Mouse (Mus musculus) right cerebral cortex, adult 18-20 months (tissue): ENCODE results near the gene Tmem100.

Experiments
- DNase-seq: peaks from one replicate; pipeline ENCODE4 v3.0.0; 2022; ENCODE audit warnings: mixed read lengths

The Tmem100 gene

DNA sequence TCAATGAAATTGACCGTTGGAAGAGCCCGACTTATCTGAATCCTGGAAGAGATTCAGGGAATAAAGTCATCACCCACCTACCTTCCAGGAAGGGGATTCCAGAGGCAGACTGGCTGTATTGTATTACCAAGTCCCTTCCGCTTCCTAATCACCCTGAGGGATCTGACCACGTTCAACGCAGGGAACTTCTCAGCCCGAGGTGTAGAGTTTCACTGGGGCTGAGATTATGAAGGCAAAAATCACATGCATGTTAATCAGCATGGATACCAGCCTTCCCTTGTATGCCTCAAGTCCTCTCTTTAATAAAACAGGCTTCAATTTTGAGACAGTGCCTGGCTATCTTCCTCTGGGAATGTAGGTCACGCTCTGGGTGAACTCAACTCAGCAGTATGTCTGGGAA is 14.9 kb upstream of the Tmem100 start:
- no peak for DNase-seq

DNA sequence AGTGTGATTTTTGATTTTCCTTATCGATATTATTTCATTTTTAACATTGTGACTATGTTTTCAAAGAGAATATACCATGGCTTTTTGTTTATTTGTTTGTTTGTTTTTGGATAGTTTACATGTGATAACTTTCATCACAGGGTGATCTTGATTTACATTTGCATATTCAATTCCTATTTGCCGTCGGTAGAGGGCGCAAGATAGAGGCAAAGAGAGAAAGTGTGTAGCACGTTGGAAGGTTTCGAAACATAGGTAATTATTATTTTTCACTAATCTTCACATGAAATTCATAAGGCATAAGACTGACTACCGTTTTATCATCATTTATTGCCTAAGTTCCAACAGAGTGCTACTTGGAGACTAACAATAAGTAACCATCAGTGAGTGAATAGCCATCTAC is 11.0 kb upstream of the Tmem100 start:
- peak; percentile 36 for DNase-seq

DNA sequence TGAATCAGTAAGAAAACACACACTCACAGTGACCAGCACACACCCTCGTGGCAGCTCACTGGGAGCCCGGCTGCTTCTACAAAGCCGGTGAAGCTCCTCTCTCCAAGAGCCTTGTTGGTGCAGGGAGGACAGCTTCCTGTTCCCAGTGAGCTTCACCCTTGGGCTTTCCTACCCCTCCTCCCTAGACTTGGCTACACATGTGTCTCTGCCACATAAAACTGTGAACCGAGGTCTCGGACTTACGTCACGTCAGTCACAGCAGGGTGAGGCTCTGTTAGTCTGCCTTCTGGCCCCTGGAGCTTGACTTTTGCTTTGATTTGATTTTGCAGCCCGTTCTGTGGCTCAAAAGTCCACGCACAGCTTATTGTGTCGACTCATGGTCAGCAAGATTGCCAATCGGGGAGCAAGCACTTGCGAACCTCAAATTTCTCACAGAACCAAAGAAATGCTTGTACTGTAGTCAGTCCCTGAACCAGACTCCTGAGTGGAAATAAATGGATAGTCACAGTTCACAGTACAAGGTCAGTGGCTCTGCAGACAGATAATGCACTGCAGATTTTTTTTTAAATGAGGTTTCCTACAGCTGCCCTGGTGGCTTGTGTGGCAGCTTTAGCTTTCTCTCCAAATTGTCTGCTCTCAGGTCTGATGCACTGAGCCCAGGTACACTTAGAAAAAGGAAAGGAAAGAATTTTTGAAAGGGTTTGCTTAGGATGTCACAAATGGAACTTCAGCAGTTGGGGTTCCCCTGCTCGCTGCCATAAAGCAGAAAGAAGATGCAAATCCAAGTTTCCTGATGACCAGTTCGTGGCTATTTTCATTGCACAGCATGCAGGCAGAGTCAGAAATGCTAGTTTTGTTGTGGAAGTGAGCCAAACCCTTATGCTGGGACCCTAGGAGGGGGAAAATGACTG is 4.0 kb upstream of the Tmem100 start:
- no peak for DNase-seq

GRCm38 (mm10) chr11:90026802-90027174 is 3.4 kb upstream of the Tmem100 start:
- DNase-seq, result no peak

DNA sequence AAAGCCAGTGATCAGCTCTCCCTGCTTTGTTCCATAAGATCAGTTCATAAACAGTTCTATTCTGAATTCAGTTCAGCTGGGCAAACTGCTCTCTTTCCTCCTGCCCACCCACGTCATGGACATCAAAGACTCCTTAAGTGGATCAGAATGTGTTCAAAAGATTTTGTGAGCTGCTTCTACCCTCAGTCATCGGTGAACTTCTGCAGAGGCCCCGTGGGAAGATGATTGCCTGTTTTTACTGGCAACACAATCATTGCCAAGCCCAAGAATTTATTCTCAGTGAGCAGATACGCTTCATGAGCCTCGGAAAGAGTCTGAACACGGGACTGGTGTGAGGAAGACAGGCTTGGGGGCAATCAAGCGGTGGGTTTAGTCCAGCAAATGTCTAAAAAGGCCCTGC is 2.9 kb upstream of the Tmem100 start:
- DNase-seq, result no peak

DNA sequence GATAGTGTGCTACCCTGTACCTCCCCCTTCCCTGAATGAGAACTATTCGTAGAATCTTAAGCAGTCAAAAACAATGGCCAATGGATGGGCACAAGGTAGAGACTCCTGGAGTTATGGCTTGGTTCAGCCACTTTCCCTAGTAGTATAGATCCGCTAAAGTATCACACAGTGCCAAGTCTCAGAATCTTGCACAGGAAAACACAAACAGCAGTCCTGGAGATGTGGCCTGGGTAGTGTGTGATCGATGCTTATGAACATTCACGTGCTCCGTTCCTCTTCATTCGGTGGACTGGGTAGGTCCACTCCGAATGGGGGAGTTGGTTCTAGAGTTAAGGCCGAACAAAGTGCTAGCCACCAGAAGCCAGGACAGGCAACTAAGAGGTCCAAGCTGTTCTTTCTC is 1.4 kb upstream of the Tmem100 start:
- no peak for DNase-seq

DNA sequence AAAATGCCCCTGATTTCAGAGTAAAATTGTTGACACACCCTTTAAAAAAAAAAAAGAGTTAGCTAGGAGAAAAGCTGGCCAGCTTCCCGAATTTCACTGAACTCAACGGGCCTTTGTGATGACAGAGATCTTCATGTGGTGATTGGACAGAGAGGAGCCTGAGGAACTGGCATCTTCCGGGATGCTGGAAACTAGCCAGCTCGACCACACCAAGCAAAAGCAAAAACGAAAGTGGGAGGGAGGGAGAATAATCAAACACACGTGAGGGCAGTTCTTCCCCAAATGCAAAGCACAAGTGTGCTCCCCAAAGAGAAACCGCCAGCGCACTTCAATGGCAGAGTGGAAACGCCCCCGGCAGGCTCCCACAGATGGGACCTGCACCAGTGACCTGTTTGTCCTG is 794 bp upstream of the Tmem100 start:
- no peak for DNase-seq

- DNase-seq, result peak; percentile 20
Measured at GRCm38 (mm10) chr11:90030557-90030956, 409 bp downstream of the Tmem100 start.

DNA sequence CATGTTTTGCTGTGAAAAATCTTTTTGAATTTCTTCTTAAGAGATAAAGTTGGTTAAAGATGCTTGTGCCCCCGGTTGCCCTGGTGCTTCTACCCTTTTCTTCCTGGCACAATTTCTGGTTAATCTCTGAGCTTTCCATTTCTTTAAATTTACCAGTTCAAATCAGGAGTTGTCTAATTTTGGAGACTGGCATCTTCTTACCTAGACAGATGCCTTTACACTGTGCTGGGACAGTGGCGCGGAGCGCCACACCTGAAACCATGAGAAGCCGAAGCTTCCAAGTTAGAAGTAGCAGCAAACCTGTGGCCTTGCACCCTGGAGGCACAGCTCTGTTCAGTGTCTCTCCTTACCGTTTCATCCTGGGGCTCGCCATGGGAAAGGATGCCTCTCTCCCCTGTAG is 928 bp downstream of the Tmem100 start:
- DNase-seq, result no peak

- no peak for DNase-seq
Measured at GRCm38 (mm10) chr11:90032807-90033206, 2.7 kb downstream of the Tmem100 start.

GRCm38 (mm10) chr11:90033442-90033841 is 3.3 kb downstream of the Tmem100 start:
- DNase-seq, result no peak

GRCm38 (mm10) chr11:90034646-90035045 is 4.5 kb downstream of the Tmem100 start:
- no peak for DNase-seq

GRCm38 (mm10) chr11:90035532-90035931 is 5.4 kb downstream of the Tmem100 start:
- DNase-seq, result no peak

DNA sequence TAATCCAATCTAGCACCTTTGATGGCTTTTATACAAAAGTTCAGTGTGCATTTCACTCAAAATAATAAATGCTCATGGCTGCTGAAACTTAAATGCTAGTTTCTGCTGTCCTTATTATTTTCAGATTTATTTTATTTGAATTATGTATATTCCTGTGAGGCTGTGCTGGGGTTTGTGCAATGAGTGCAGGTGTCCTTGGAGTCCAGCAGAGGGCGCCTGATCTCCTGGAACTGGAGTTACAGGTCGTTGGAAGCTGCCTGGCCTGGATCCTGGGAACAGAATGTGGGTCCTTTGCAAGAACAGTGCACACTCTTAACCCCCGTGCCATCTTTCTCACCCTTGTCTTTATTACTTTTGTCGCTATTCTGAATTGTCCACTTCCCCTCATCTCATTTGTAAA is 6.3 kb downstream of the Tmem100 start:
- DNase-seq, result no peak

DNA sequence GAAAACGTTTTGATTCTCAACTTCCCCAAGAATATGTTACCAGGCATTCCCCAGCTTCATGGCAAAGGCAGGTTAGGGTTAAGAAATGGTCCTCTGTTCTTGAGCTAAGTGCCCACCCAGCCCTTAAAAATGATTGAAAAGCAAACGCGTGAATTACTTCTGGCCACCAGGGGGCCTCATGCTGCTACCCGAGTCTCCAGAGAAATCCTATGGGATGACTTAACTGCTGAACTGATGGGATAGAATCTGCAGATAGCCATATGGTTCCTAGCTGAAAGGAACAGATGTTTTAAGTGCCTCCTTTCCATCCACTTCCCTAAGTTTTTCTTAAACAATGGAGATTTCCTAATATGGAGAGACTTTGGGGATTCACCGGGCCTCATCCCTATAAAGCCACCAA is 7.9 kb downstream of the Tmem100 start:
- peak; percentile 38 for DNase-seq

DNA sequence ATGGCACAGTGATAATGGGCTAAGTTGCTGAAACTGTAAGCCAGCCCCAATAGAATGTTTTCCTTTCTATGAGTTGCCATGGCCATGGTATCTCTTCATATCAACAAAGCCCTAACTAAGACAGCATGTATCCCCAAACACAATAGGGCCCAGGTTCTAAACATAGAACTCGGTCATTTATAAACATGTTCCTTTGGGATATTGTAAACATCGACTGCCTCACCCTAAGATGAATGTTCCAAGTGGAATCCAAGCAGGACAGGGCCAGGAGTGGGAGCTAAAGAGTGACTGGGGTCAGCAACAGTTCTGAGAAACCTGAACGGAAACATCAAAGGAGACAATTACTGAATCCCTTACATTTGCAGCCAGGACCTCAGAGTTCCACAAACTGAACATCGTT is 14.3 kb downstream of the Tmem100 start:
- no peak for DNase-seq

DNA sequence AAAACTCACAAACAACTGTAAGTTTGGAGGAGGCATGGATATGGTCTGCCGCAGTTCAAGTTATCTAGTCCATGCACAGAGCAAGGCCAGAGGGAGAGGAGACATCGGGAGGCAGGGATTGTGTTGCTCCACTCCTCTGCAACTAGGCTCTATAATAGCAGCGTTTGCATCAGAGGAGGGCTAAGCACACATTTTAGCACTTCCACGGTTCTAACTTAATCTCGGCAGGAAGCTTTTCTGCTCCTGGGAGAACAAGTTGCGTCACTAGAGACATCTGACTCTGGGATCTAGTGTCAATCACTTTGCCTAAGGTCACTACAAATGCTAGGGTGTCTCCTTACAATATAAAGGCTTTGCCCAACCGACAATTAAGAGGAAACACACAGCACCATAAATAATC is 16.1 kb downstream of the Tmem100 start:
- no peak for DNase-seq

- no peak for DNase-seq
Measured at GRCm38 (mm10) chr11:90047271-90047670, 17.1 kb downstream of the Tmem100 start.

- no peak for DNase-seq
Measured at GRCm38 (mm10) chr11:90050016-90050415, 19.9 kb downstream of the Tmem100 start.

GRCm38 (mm10) chr11:90052785-90053184 is 22.6 kb downstream of the Tmem100 start:
- DNase-seq, result no peak

- DNase-seq, result no peak
Measured at GRCm38 (mm10) chr11:90053820-90054219, 23.7 kb downstream of the Tmem100 start.

- no peak for DNase-seq
Measured at GRCm38 (mm10) chr11:90054401-90054800, 24.3 kb downstream of the Tmem100 start.

GRCm38 (mm10) chr11:90057070-90057469 is 26.9 kb downstream of the Tmem100 start:
- no peak for DNase-seq

- DNase-seq, result no peak
Measured at GRCm38 (mm10) chr11:90059241-90059640, 29.1 kb downstream of the Tmem100 start.

DNA sequence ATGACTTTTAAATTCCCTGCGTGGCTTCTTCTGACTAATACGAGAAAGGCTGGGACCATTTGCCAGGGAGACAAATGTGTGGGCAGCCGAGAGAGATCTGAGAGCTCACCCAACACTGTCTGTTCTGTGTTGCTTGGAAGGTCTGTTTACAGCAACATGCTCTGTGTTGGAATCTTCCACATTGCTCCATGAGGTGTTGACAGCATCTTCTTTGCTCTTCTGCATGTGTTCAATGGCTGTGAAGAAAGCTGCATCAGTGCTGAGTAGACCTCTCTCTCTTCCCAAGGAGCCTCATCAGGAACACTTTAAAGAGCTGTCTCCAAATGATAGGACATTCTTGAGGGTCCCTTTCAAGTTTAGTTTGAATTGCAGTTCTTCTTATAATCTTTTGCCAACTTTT is 32.5 kb downstream of the Tmem100 start:
- DNase-seq, result no peak
